Mouse (Mus musculus): ENCODE results near the gene Nek11.

Gene Nek11

GRCm38 (mm10) chr9:105395218-105395627 lies at the start of gene Nek11, which contains the start of gene Aste1:
TSS of gene Nek11 (minus strand) at chr9:105395524.
TSS of gene Aste1 (plus strand) at chr9:105395392.
- DNase-seq (ENCODE audit: low spot score): peak; percentile 96

- no peak for DNase-seq (ENCODE audit: low spot score)
These were observed 13.2 kb upstream of the Nek11 start for GRCm38 (mm10) chr9:105408549-105408948.

- no peak for DNase-seq (ENCODE audit: low spot score)
These were observed 604 bp downstream of the Nek11 start for GRCm38 (mm10) chr9:105394720-105395119.

- DNase-seq (ENCODE audit: low spot score): no peak
These were observed 4.7 kb downstream of the Nek11 start for GRCm38 (mm10) chr9:105390616-105391015.

GRCm38 (mm10) chr9:105389289-105389688 lies 6.0 kb downstream of the Nek11 start:
- DNase-seq (ENCODE audit: low spot score): peak; percentile 76

- no peak for DNase-seq (ENCODE audit: low spot score)
These were observed 7.9 kb downstream of the Nek11 start for GRCm38 (mm10) chr9:105387403-105387802.

- DNase-seq (ENCODE audit: low spot score): no peak
These were observed 15.7 kb downstream of the Nek11 start for GRCm38 (mm10) chr9:105379533-105380145.

- no peak for DNase-seq (ENCODE audit: low spot score)
These were observed 17.7 kb downstream of the Nek11 start for GRCm38 (mm10) chr9:105377622-105378021.

- no peak for DNase-seq (ENCODE audit: low spot score)
These were observed 18.3 kb downstream of the Nek11 start for GRCm38 (mm10) chr9:105376954-105377530.

- no peak for DNase-seq (ENCODE audit: low spot score)
These were observed 18.9 kb downstream of the Nek11 start for GRCm38 (mm10) chr9:105376411-105376810.

GRCm38 (mm10) chr9:105374361-105374760 lies 21.0 kb downstream of the Nek11 start:
- DNase-seq (ENCODE audit: low spot score): no peak

- DNase-seq (ENCODE audit: low spot score): no peak
These were observed 26.7 kb downstream of the Nek11 start for GRCm38 (mm10) chr9:105368605-105369004.

GRCm38 (mm10) chr9:105366199-105366598 lies 29.1 kb downstream of the Nek11 start:
- no peak for DNase-seq (ENCODE audit: low spot score)

- DNase-seq (ENCODE audit: low spot score): no peak
These were observed 31.6 kb downstream of the Nek11 start for GRCm38 (mm10) chr9:105363520-105364231.

- no peak for DNase-seq (ENCODE audit: low spot score)
These were observed 33.1 kb downstream of the Nek11 start for GRCm38 (mm10) chr9:105362181-105362580.

GRCm38 (mm10) chr9:105349034-105349433 lies 46.3 kb downstream of the Nek11 start:
- DNase-seq (ENCODE audit: low spot score): no peak

GRCm38 (mm10) chr9:105348242-105349031 lies 46.9 kb downstream of the Nek11 start:
- DNase-seq (ENCODE audit: low spot score): no peak

GRCm38 (mm10) chr9:105342994-105343656 lies 52.2 kb downstream of the Nek11 start:
- DNase-seq (ENCODE audit: low spot score): no peak

- DNase-seq (ENCODE audit: low spot score): no peak
These were observed 52.8 kb downstream of the Nek11 start for GRCm38 (mm10) chr9:105342565-105342964.

GRCm38 (mm10) chr9:105332436-105333016 lies 62.8 kb downstream of the Nek11 start:
- DNase-seq (ENCODE audit: low spot score): no peak

GRCm38 (mm10) chr9:105321856-105322255 lies 73.5 kb downstream of the Nek11 start:
- DNase-seq (ENCODE audit: low spot score): no peak

Measured in urinary bladder, postnatal 14 days (tissue).